Comparison of ENCODE assay signal across 8 mouse cellular contexts in the genomic region with DNA sequence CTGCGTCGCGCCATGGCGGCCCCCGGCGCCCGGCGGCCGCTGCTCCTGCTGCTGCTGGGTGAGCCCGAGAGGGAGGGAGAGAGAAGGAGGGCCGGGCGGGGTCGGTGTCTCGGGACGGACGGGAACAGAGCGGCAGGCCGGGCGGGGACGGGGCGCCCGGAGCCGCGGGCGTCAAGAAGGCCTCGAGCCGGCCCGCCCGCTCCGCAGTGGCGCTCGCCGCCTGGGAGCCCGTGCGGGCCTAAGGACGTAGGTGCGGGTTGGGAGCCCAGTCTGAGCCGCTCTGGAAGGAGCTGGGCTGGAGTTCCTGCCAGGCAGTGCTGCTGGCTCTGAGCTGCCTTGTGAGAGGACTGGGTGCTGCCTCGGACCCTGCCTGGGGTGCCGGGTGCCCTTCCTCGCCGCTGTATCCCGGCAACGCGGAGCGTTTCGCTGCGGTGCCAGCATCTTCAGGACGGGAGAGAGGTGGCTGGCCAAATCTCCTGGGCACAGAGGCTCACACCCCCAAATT. TPM values are rescaled to one million over a fixed set of nuclear protein-coding genes. Genes with fewer than 3 reads are reported as not detected.
DNase-seq lines count a peak whose midpoint lies in the region; ATAC-seq and TF ChIP-seq lines count a peak whose summit lies in the region.

No protein-coding gene starts in this region.

- peak overlapping the region; percentile 87 for H3K4me2 ChIP-seq in heart, embryonic 15.5 days
- H3K4me2 ChIP-seq in lung, embryonic 14.5 days: peak overlapping the region; percentile 83
- peak overlapping the region; percentile 92 for H3K4me2 ChIP-seq in stomach, embryonic 15.5 days

- DNase-seq in liver, adult 2 months (ENCODE audit: extremely low read depth, low read depth, low spot score): no peak
- DNase-seq in liver: no peak
- DNase-seq in brain, adult 2 months (ENCODE audit: low read depth, low spot score): peak; percentile 21
- DNase-seq in lung, embryonic 14.5 days: peak; percentile 21
- DNase-seq in ovary, postnatal 10 days (ENCODE audit: low spot score): no peak
- no peak for DNase-seq in layer of hippocampus, postnatal 14 days (ENCODE audit: low spot score in 2 of 2)

- peaks cover 28% of the 10 kb centered on the region for H3K4me1 ChIP-seq in liver, adult 2 months (ENCODE audit: control insufficient read depth, insufficient read depth, low read length)
- peaks cover 24% of the 10 kb centered on the region for H3K4me1 ChIP-seq in heart, embryonic 15.5 days (replicated peaks)
- no peaks in the 10 kb centered on the region for H3K4me1 ChIP-seq in lung, embryonic 14.5 days (ENCODE audit: insufficient read depth)
- H3K4me1 ChIP-seq in stomach, embryonic 15.5 days: peaks cover 18% of the 10 kb centered on the region

- peak; percentile 55 for ATAC-seq in heart, embryonic 15.5 days (replicated peaks; ENCODE audit: insufficient number of reproducible peaks, insufficient read depth, low FRiP score, low read depth)
- peak; percentile 68 for ATAC-seq in lung, embryonic 14.5 days (ENCODE audit: insufficient read depth)
- peak; percentile 52 for ATAC-seq in stomach, embryonic 15.5 days (ENCODE audit: insufficient read depth, low FRiP score, low read depth)

- H3K36me3 ChIP-seq in liver, adult 2 months (ENCODE audit: control insufficient read depth, insufficient read depth, low read length): no peaks in the 10 kb centered on the region
- H3K36me3 ChIP-seq in heart, embryonic 15.5 days: no peaks in the 10 kb centered on the region
- no peaks in the 10 kb centered on the region for H3K36me3 ChIP-seq in lung, embryonic 14.5 days (ENCODE audit: insufficient read depth)
- no peaks in the 10 kb centered on the region for H3K36me3 ChIP-seq in stomach, embryonic 15.5 days

- peaks cover 25% of the 10 kb centered on the region; the same call in 1 of the 2 replicates for H3K79me2 ChIP-seq in liver, adult 2 months (ENCODE audit: control insufficient read depth, insufficient read depth, low read length)

- TF ChIP-seq POLR2A in liver, adult 2 months (IDR thresholded peaks at IDR 0.05; ENCODE audit: extremely low read depth, insufficient read depth, low read length): no peak

- H3K4me3 ChIP-seq in liver, adult 2 months (ENCODE audit: insufficient read depth, low read depth, low read length): peak overlapping the region; percentile 98
- H3K4me3 ChIP-seq in heart, embryonic 15.5 days: peak overlapping the region; percentile 99
- peak overlapping the region; percentile 99 for H3K4me3 ChIP-seq in lung, embryonic 14.5 days (ENCODE audit: low read depth, low read length)
- H3K4me3 ChIP-seq in stomach, embryonic 15.5 days (replicated peaks): peak overlapping the region; percentile 99

- 1% methylated on average over 47 of the region's 49 CpGs for WGBS in liver, adult 2 months
- WGBS in heart, embryonic 15.5 days: 1% methylated on average over 42 of the region's 49 CpGs
- WGBS in lung, embryonic 14.5 days: under 1% methylated on average over 47 of the region's 49 CpGs
- 1% methylated on average over 49 of the region's 49 CpGs for whole genome bisulfite sequencing in stomach, embryonic 15.5 days

- H3K9me3 ChIP-seq in heart, embryonic 15.5 days (replicated peaks): no peaks in the 10 kb centered on the region
- H3K9me3 ChIP-seq in lung, embryonic 14.5 days (ENCODE audit: low read depth, low read length): no peaks in the 10 kb centered on the region
- H3K9me3 ChIP-seq in stomach, embryonic 15.5 days: no peaks in the 10 kb centered on the region

- peak overlapping the region; percentile 78 for H3K27ac ChIP-seq in liver, adult 2 months (replicated peaks; ENCODE audit: insufficient read depth, low read depth, low read length)
- H3K27ac ChIP-seq in heart, embryonic 15.5 days: peak overlapping the region; percentile 84
- peak overlapping the region; percentile 69 for H3K27ac ChIP-seq in lung, embryonic 14.5 days (ENCODE audit: low read depth)
- H3K27ac ChIP-seq in stomach, embryonic 15.5 days: peak overlapping the region; percentile 73

- no peaks in the 10 kb centered on the region for H3K27me3 ChIP-seq in liver, adult 2 months (ENCODE audit: control insufficient read depth, insufficient read depth, low read length)
- no peaks in the 10 kb centered on the region for H3K27me3 ChIP-seq in heart, embryonic 15.5 days
- no peaks in the 10 kb centered on the region for H3K27me3 ChIP-seq in lung, embryonic 14.5 days (ENCODE audit: insufficient read depth, low read length)
- H3K27me3 ChIP-seq in stomach, embryonic 15.5 days (replicated peaks): no peaks in the 10 kb centered on the region

- peak overlapping the region; percentile 95 for H3K9ac ChIP-seq in liver, adult 2 months (ENCODE audit: low read depth, low read length)
- peak overlapping the region; percentile 97 for H3K9ac ChIP-seq in heart, embryonic 15.5 days
- peak overlapping the region; percentile 94 for H3K9ac ChIP-seq in lung, embryonic 14.5 days
- H3K9ac ChIP-seq in stomach, embryonic 15.5 days: peak overlapping the region; percentile 100

- no peak for TF ChIP-seq CTCF in liver, adult 2 months (IDR thresholded peaks at IDR 0.05; ENCODE audit: low read depth, low read length)
- TF ChIP-seq CTCF in lung, embryonic 14.5 days (IDR thresholded peaks at IDR 0.05; ENCODE audit: low read depth): no peak

RNA-seq across cellular contexts. Expression of gene Lamp1, which starts 0.5 kb away (rescaled TPM):
- 381 and 420 TPM in 2 replicates for total RNA-seq in liver, adult 2 months (2014; rRNA removed)
- 563 and 625 TPM in 2 replicates for polyA plus RNA-seq in liver, adult 2 months (2012; rRNA removed)
- polyA plus RNA-seq in heart, embryonic 15.5 days (2015; fragmentation: Nextera tagmentation; extraction: Ambion mirVana): 285 and 316 TPM in 2 replicates
- polyA plus RNA-seq in lung, embryonic 14.5 days (2014; fragmentation: Nextera tagmentation; extraction: Ambion mirVana): 309 and 315 TPM in 2 replicates
- 295 and 327 TPM in 2 replicates for polyA plus RNA-seq in stomach, embryonic 15.5 days (2015; fragmentation: Nextera tagmentation; extraction: Ambion mirVana)
- 100 to 1,000 TPM; 318 to 321 TPM for total RNA-seq in layer of hippocampus, postnatal 14 days (2021)

RNA-seq across cellular contexts. Expression of gene Grtp1, which starts 41.0 kb away (rescaled TPM):
- 25.3 and 25.5 TPM in 2 replicates for total RNA-seq in liver, adult 2 months (2014; rRNA removed)
- polyA plus RNA-seq in liver, adult 2 months (2012; rRNA removed): 28.3 and 30.3 TPM in 2 replicates
- 12.5 and 13.6 TPM in 2 replicates for polyA plus RNA-seq in heart, embryonic 15.5 days (2015; fragmentation: Nextera tagmentation; extraction: Ambion mirVana)
- 4.8 and 5.6 TPM in 2 replicates for polyA plus RNA-seq in lung, embryonic 14.5 days (2014; fragmentation: Nextera tagmentation; extraction: Ambion mirVana)
- polyA plus RNA-seq in stomach, embryonic 15.5 days (2015; fragmentation: Nextera tagmentation; extraction: Ambion mirVana): 24.6 and 25.4 TPM in 2 replicates
- 1 to 10 TPM; 6.2 to 8.4 TPM for total RNA-seq in layer of hippocampus, postnatal 14 days (2021)

RNA-seq across cellular contexts. Expression of gene Cul4a, which starts 54.0 kb away (rescaled TPM):
- 85.4 and 95.0 TPM in 2 replicates for total RNA-seq in liver, adult 2 months (2014; rRNA removed)
- 42.4 and 46.0 TPM in 2 replicates for polyA plus RNA-seq in liver, adult 2 months (2012; rRNA removed)
- 88.5 and 97.8 TPM in 2 replicates for polyA plus RNA-seq in heart, embryonic 15.5 days (2015; fragmentation: Nextera tagmentation; extraction: Ambion mirVana)
- 93.2 and 98.9 TPM in 2 replicates for polyA plus RNA-seq in lung, embryonic 14.5 days (2014; fragmentation: Nextera tagmentation; extraction: Ambion mirVana)
- 91.8 and 94.5 TPM in 2 replicates for polyA plus RNA-seq in stomach, embryonic 15.5 days (2015; fragmentation: Nextera tagmentation; extraction: Ambion mirVana)
- 10 to 100 TPM; 58.6 to 59.7 TPM for total RNA-seq in layer of hippocampus, postnatal 14 days (2021)

RNA-seq across cellular contexts. Expression of gene Pcid2, which starts 54.2 kb away (rescaled TPM):
- total RNA-seq in liver, adult 2 months (2014; rRNA removed): 7.0 and 11.2 TPM in 2 replicates
- 11.6 and 12.2 TPM in 2 replicates for polyA plus RNA-seq in liver, adult 2 months (2012; rRNA removed)
- 22.3 and 25.4 TPM in 2 replicates for polyA plus RNA-seq in heart, embryonic 15.5 days (2015; fragmentation: Nextera tagmentation; extraction: Ambion mirVana)
- 39.2 and 40.0 TPM in 2 replicates for polyA plus RNA-seq in lung, embryonic 14.5 days (2014; fragmentation: Nextera tagmentation; extraction: Ambion mirVana)
- 33.7 and 34.5 TPM in 2 replicates for polyA plus RNA-seq in stomach, embryonic 15.5 days (2015; fragmentation: Nextera tagmentation; extraction: Ambion mirVana)
- 10 to 100 TPM; 25.2 TPM for total RNA-seq in layer of hippocampus, postnatal 14 days (2021)

Comparison
In these comparisons a context has a peak if more than half of its experiments do, and no peak if none do; other contexts are left out.
1. DNase-seq: peak in brain, adult 2 months (single experiment) and lung, embryonic 14.5 days (single experiment); none in liver, adult 2 months (single experiment), liver (single experiment), ovary, postnatal 10 days (single experiment) and layer of hippocampus, postnatal 14 days (0 of 2).
2. Peak in every context shown above with its lines, with median percentiles within 50 percentile points of each other: H3K27ac ChIP-seq, H3K4me3 ChIP-seq, H3K9ac ChIP-seq, ATAC-seq and H3K4me2 ChIP-seq.